Mouse (Mus musculus) liver, embryonic 14.5 days (tissue): ENCODE data around the gene Abcb1b.

ENCODE experiments used
- CTCF ChIP-seq: IDR thresholded peaks from 2 replicates; pipeline ENCODE4 v1.5.1; 2016; ENCODE audit warnings: antibody characterized with exemption, low read depth, control low read depth
- EP300 ChIP-seq: IDR thresholded peaks from 2 replicates; pipeline ENCODE4 v1.6.1; 2016; ENCODE audit warnings: antibody characterized with exemption, low read depth

GRCm38 (mm10) chr5:8797987-8798751 lies at the start of gene Abcb1b:
- TF ChIP-seq CTCF (no peak), EP300 (no peak)
